Mouse (Mus musculus): ENCODE data around the gene Rbmxl1. TPM values are rescaled to one million over a fixed set of nuclear protein-coding genes. Genes with fewer than 3 reads are reported as not detected.
"Not testable (repeated sequence)": the region's sequence is repeated elsewhere in the genome, so short reads cannot be mapped to it uniquely, and the experiment has no call there.

The Rbmxl1 gene
- polyA plus RNA-seq, 1 experiment, result 18.1 TPM

- Histone ChIP-seq H3K27ac (ENCODE audit: control insufficient read depth, insufficient read depth, low read depth, low read length) (no peak overlapping the region), H3K4me1 (ENCODE audit: control insufficient read depth, insufficient read depth, low read length) (peaks cover 3% of the 10 kb centered on the region; the same call in 1 of the 2 replicates), H3K4me3 (ENCODE audit: control insufficient read depth, low read depth, low read length) (no peak overlapping the region), H3K27me3 (ENCODE audit: control insufficient read depth, insufficient read depth, low read length) (no peaks in the 10 kb centered on the region), H3K36me3 (ENCODE audit: control insufficient read depth, insufficient read depth, low read length) (no peaks in the 10 kb centered on the region)
- TF ChIP-seq POLR2A (IDR thresholded peaks at IDR 0.05; ENCODE audit: control insufficient read depth, low read depth, low read length), result no peak
- TF ChIP-seq CTCF (IDR thresholded peaks at IDR 0.05; ENCODE audit: control insufficient read depth, insufficient read depth, insufficient replicate concordance, low read depth, low read length), result no peak
These were observed 34.9 kb upstream of the Rbmxl1 start for GRCm38 (mm10) chr8:78543621-78544020.

- not testable (repeated sequence) for H3K27ac ChIP-seq (ENCODE audit: control insufficient read depth, insufficient read depth, low read depth, low read length); H3K27me3 ChIP-seq (ENCODE audit: control insufficient read depth, insufficient read depth, low read length); H3K36me3 ChIP-seq (ENCODE audit: control insufficient read depth, insufficient read depth, low read length); H3K4me3 ChIP-seq (ENCODE audit: control insufficient read depth, low read depth, low read length); H3K4me1 ChIP-seq (ENCODE audit: control insufficient read depth, insufficient read depth, low read length)
These were observed 34.0 kb upstream of the Rbmxl1 start for GRCm38 (mm10) chr8:78542670-78543069.

- H3K27me3 ChIP-seq (ENCODE audit: control insufficient read depth, insufficient read depth, low read length), result no peaks in the 10 kb centered on the region
- H3K36me3 ChIP-seq (ENCODE audit: control insufficient read depth, insufficient read depth, low read length), result no peaks in the 10 kb centered on the region
- H3K4me1 ChIP-seq (ENCODE audit: control insufficient read depth, insufficient read depth, low read length), result no peaks in the 10 kb centered on the region
- no peak overlapping the region for H3K27ac ChIP-seq (ENCODE audit: control insufficient read depth, insufficient read depth, low read depth, low read length)
- no peak overlapping the region for H3K4me3 ChIP-seq (ENCODE audit: control insufficient read depth, low read depth, low read length)
- no peak for TF ChIP-seq POLR2A (IDR thresholded peaks at IDR 0.05; ENCODE audit: control insufficient read depth, low read depth, low read length)
- no peak for TF ChIP-seq CTCF (IDR thresholded peaks at IDR 0.05; ENCODE audit: control insufficient read depth, insufficient read depth, insufficient replicate concordance, low read depth, low read length)
These were observed 29.1 kb upstream of the Rbmxl1 start for GRCm38 (mm10) chr8:78537795-78538194.

- no peak overlapping the region for H3K4me3 ChIP-seq (ENCODE audit: control insufficient read depth, low read depth, low read length)
- no peaks in the 10 kb centered on the region for H3K27me3 ChIP-seq (ENCODE audit: control insufficient read depth, insufficient read depth, low read length)
- no peaks in the 10 kb centered on the region for H3K4me1 ChIP-seq (ENCODE audit: control insufficient read depth, insufficient read depth, low read length)
- H3K36me3 ChIP-seq (ENCODE audit: control insufficient read depth, insufficient read depth, low read length), result no peaks in the 10 kb centered on the region
- H3K27ac ChIP-seq (ENCODE audit: control insufficient read depth, insufficient read depth, low read depth, low read length), result no peak overlapping the region
- no peak for TF ChIP-seq POLR2A (IDR thresholded peaks at IDR 0.05; ENCODE audit: control insufficient read depth, low read depth, low read length)
- TF ChIP-seq CTCF (IDR thresholded peaks at IDR 0.05; ENCODE audit: control insufficient read depth, insufficient read depth, insufficient replicate concordance, low read depth, low read length), result no peak
These were observed 28.0 kb upstream of the Rbmxl1 start for GRCm38 (mm10) chr8:78536716-78537115.

- no peaks in the 10 kb centered on the region for H3K36me3 ChIP-seq (ENCODE audit: control insufficient read depth, insufficient read depth, low read length)
- TF ChIP-seq POLR2A (IDR thresholded peaks at IDR 0.05; ENCODE audit: control insufficient read depth, low read depth, low read length) (no peak), CTCF (IDR thresholded peaks at IDR 0.05; ENCODE audit: control insufficient read depth, insufficient read depth, insufficient replicate concordance, low read depth, low read length) (no peak)
These were observed 25.3 kb upstream of the Rbmxl1 start for GRCm38 (mm10) chr8:78533981-78534380.

GRCm38 (mm10) chr8:78515132-78515531 lies 6.4 kb upstream of the Rbmxl1 start:
- TF ChIP-seq CTCF (IDR thresholded peaks at IDR 0.05; ENCODE audit: control insufficient read depth, insufficient read depth, insufficient replicate concordance, low read depth, low read length), result no peak
- TF ChIP-seq POLR2A (IDR thresholded peaks at IDR 0.05; ENCODE audit: control insufficient read depth, low read depth, low read length), result no peak
- Histone ChIP-seq H3K27ac (ENCODE audit: control insufficient read depth, insufficient read depth, low read depth, low read length) (no peak overlapping the region), H3K27me3 (ENCODE audit: control insufficient read depth, insufficient read depth, low read length) (no peaks in the 10 kb centered on the region), H3K4me1 (ENCODE audit: control insufficient read depth, insufficient read depth, low read length) (peaks cover 3% of the 10 kb centered on the region), H3K36me3 (ENCODE audit: control insufficient read depth, insufficient read depth, low read length) (no peaks in the 10 kb centered on the region), H3K4me3 (ENCODE audit: control insufficient read depth, low read depth, low read length) (no peak overlapping the region)

More at GRCm38 (mm10) chr8:78533981-78534380, 25.3 kb upstream of the Rbmxl1 start:
- Histone ChIP-seq H3K4me1 (ENCODE audit: control insufficient read depth, insufficient read depth, low read length) (no peaks in the 10 kb centered on the region), H3K27me3 (ENCODE audit: control insufficient read depth, insufficient read depth, low read length) (no peaks in the 10 kb centered on the region), H3K4me3 (ENCODE audit: control insufficient read depth, low read depth, low read length) (no peak overlapping the region), H3K27ac (ENCODE audit: control insufficient read depth, insufficient read depth, low read depth, low read length) (no peak overlapping the region)

GRCm38 (mm10) chr8:78514706-78515105 lies 6.0 kb upstream of the Rbmxl1 start:
- Histone ChIP-seq H3K4me3 (ENCODE audit: control insufficient read depth, low read depth, low read length) (no peak overlapping the region), H3K4me1 (ENCODE audit: control insufficient read depth, insufficient read depth, low read length) (peaks cover 3% of the 10 kb centered on the region), H3K27ac (ENCODE audit: control insufficient read depth, insufficient read depth, low read depth, low read length) (no peak overlapping the region), H3K36me3 (ENCODE audit: control insufficient read depth, insufficient read depth, low read length) (no peaks in the 10 kb centered on the region), H3K27me3 (ENCODE audit: control insufficient read depth, insufficient read depth, low read length) (no peaks in the 10 kb centered on the region)
- TF ChIP-seq POLR2A (IDR thresholded peaks at IDR 0.05; ENCODE audit: control insufficient read depth, low read depth, low read length) (no peak), CTCF (IDR thresholded peaks at IDR 0.05; ENCODE audit: control insufficient read depth, insufficient read depth, insufficient replicate concordance, low read depth, low read length) (no peak)

GRCm38 (mm10) chr8:78513106-78513505 lies 4.4 kb upstream of the Rbmxl1 start:
- Histone ChIP-seq H3K27me3 (ENCODE audit: control insufficient read depth, insufficient read depth, low read length) (no peaks in the 10 kb centered on the region), H3K36me3 (ENCODE audit: control insufficient read depth, insufficient read depth, low read length) (no peaks in the 10 kb centered on the region), H3K27ac (ENCODE audit: control insufficient read depth, insufficient read depth, low read depth, low read length) (no peak overlapping the region), H3K4me1 (ENCODE audit: control insufficient read depth, insufficient read depth, low read length) (peaks cover 3% of the 10 kb centered on the region), H3K4me3 (ENCODE audit: control insufficient read depth, low read depth, low read length) (no peak overlapping the region)
- TF ChIP-seq CTCF (IDR thresholded peaks at IDR 0.05; ENCODE audit: control insufficient read depth, insufficient read depth, insufficient replicate concordance, low read depth, low read length), result no peak
- TF ChIP-seq POLR2A (IDR thresholded peaks at IDR 0.05; ENCODE audit: control insufficient read depth, low read depth, low read length), result no peak
